Mouse (Mus musculus): ENCODE results near the gene Pcsk1n. TPM values are rescaled to one million over a fixed set of nuclear protein-coding genes. Genes with fewer than 3 reads are reported as not detected.

Pcsk1n gene
- total RNA-seq (2023), result not detected in 2 replicates

GRCm38 (mm10) chrX:7919601-7920383, at the start of gene Pcsk1n:
TSS of gene Pcsk1n (plus strand) at chrX:7919822.

GRCm38 (mm10) chrX:7878007-7878419, 41.6 kb upstream of the Pcsk1n start, which contains the start of gene Pim2:
TSS of gene Pim2 (plus strand) at chrX:7878262.

GRCm38 (mm10) chrX:7883841-7884567, 35.6 kb upstream of the Pcsk1n start, which contains the start of gene Slc35a2:
TSS of gene Slc35a2 (plus strand) at chrX:7884028.

GRCm38 (mm10) chrX:7898880-7899874, 20.4 kb upstream of the Pcsk1n start, which contains the start of the genes Pqbp1 and Timm17b:
TSS of gene Pqbp1 (minus strand) at chrX:7899269.
TSS of gene Timm17b (plus strand) at chrX:7899357.

GRCm38 (mm10) chrX:7907735-7908134, 11.9 kb upstream of the Pcsk1n start, which contains the start of gene Gm10491:
TSS of gene Gm10491 (minus strand) at chrX:7907835.

GRCm38 (mm10) chrX:7909242-7909641, 10.4 kb upstream of the Pcsk1n start, which contains the start of gene Gm10490:
TSS of gene Gm10490 (plus strand) at chrX:7909542.

GRCm38 (mm10) chrX:7928270-7928790, 8.7 kb downstream of the Pcsk1n start, which contains the start of gene Eras:
TSS of gene Eras (minus strand) at chrX:7928607.

DNA sequence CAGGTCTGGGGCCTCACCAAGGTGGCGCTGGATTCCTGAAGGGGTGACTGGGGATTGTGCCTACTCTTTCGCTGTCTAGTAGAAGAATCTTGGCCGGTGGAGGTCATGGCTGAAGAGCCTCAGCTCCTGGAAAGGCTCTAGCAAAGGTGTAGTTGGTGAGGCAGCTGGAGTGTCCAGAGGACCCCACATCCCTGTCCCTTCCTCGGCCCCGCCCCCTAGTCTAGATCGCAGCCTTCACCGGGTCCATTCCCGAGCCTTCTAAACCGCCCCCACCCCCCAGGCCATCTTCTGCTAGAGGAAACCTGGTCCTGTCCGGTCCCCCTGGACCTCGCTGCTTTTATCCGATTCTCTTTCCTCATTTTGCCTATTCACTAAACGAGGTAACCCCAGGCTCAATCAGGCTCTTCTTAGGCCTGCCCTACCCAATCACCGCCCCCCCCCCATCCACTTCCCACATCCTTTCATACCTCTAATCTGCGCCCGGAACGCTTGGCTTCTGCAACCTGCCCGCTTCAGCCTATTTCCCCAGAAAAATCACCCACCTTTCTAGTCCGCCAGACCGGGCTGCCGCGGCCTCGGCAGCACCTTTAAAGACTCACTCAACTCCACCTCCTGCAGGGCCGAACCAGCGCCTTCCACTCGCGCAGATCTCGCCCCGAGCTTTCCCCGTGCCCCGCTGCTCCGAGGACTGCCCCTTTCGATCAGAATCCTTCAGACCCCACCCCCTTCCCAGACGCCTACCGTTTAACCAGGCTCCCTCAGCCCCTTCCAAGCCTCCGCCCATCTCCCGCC, 27.7 kb downstream of the Pcsk1n start, which contains the start of gene Hdac6:
Hdac6 (minus strand) TSS at position 782 of the 792 bp plus-strand sequence.

Other genes starting within 250 kb of the Pcsk1n start
- gene Plp2, start 248.4 kb upstream of the Pcsk1n start, total RNA-seq (2023), result 518 and 532 TPM in 2 replicates
- not detected in 2 replicates for gene Magix, start 238.6 kb upstream of the Pcsk1n start, total RNA-seq (2023)
- 45.4 and 58.6 TPM in 2 replicates for gene Gpkow, start 222.7 kb upstream of the Pcsk1n start, total RNA-seq (2023)
- gene Wdr45, start 205.5 kb upstream of the Pcsk1n start, total RNA-seq (2023), result 52.3 and 70.0 TPM in 2 replicates
- gene Gm45208, start 197.6 kb upstream of the Pcsk1n start, total RNA-seq (2023), result 1.8 and 1.9 TPM in 2 replicates
- 2.0 and 2.6 TPM in 2 replicates for gene Praf2, start 191.4 kb upstream of the Pcsk1n start, total RNA-seq (2023)
- gene Ccdc120, start 168.9 kb upstream of the Pcsk1n start, total RNA-seq (2023), result not detected in 2 replicates
- 85.6 and 90.4 TPM in 2 replicates for gene Tfe3, start 157.3 kb upstream of the Pcsk1n start, total RNA-seq (2023)
- 135 and 164 TPM in 2 replicates for gene Gripap1, start 130.1 kb upstream of the Pcsk1n start, total RNA-seq (2023)
- 1.4 and 2.0 TPM in 2 replicates for gene Kcnd1, start 97.5 kb upstream of the Pcsk1n start, total RNA-seq (2023)
- gene Otud5, start 78.5 kb upstream of the Pcsk1n start, total RNA-seq (2023), result 129 and 151 TPM in 2 replicates
- 2.2 and 4.1 TPM in 2 replicates for gene Pim2, start 41.6 kb upstream of the Pcsk1n start, total RNA-seq (2023)
- gene Slc35a2, start 35.8 kb upstream of the Pcsk1n start, total RNA-seq (2023), result 25.5 and 28.1 TPM in 2 replicates
- gene Pqbp1, start 20.6 kb upstream of the Pcsk1n start, total RNA-seq (2023), result 34.5 and 34.7 TPM in 2 replicates
- 44.3 and 45.8 TPM in 2 replicates for gene Timm17b, start 20.5 kb upstream of the Pcsk1n start, total RNA-seq (2023)
- not detected in 2 replicates for gene Gm10491, start 12.0 kb upstream of the Pcsk1n start, total RNA-seq (2023)
- gene Gm10490, start 10.3 kb upstream of the Pcsk1n start, total RNA-seq (2023), result not detected in 2 replicates
- gene Eras, start 8.8 kb downstream of the Pcsk1n start, total RNA-seq (2023), result not detected in 2 replicates
- 4.9 and 8.8 TPM in 2 replicates for gene Hdac6, start 28.1 kb downstream of the Pcsk1n start, total RNA-seq (2023)
- 0.88 and 1.6 TPM in 2 replicates for gene Gata1, start 58.2 kb downstream of the Pcsk1n start, total RNA-seq (2023)
- gene Glod5, start 98.7 kb downstream of the Pcsk1n start, total RNA-seq (2023), result not detected in 2 replicates
- 28.1 and 33.2 TPM in 2 replicates for gene Suv39h1, start 154.9 kb downstream of the Pcsk1n start, total RNA-seq (2023)
- 136 and 163 TPM in 2 replicates for gene Was, start 170.7 kb downstream of the Pcsk1n start, total RNA-seq (2023)
- gene Wdr13, start 213.1 kb downstream of the Pcsk1n start, total RNA-seq (2023), result 33.9 and 43.9 TPM in 2 replicates
- gene Rbm3, start 226.1 kb downstream of the Pcsk1n start, total RNA-seq (2023), result 315 and 338 TPM in 2 replicates

All from neutrophil, adult 65 days (primary cell).